Mouse (Mus musculus) gastrocnemius, postnatal 4 days (tissue): ENCODE data around the gene Tat. TPM values are rescaled to one million over a fixed set of nuclear protein-coding genes. Genes with fewer than 3 reads are reported as not detected.
"Not testable (repeated sequence)": the region's sequence is repeated elsewhere in the genome, so short reads cannot be mapped to it uniquely, and the experiment has no call there.

Source experiments
- DNase-seq, 2 experiments: peaks; one replicate each; pipeline ENCODE4 v3.0.0; 2021 to 2022; ENCODE audit warnings: low spot score in 2 of 2, mixed read lengths in 2 of 2
- total RNA-seq, 2 experiments: library from RNA; stranded (reverse); gene quantifications; 2 replicates each; pipeline ENCODE4 v1.2.3; 2021

Tat gene
- total RNA-seq, 2 experiments from 2014 or later = 0.12 to 0.21 TPM

DNA sequence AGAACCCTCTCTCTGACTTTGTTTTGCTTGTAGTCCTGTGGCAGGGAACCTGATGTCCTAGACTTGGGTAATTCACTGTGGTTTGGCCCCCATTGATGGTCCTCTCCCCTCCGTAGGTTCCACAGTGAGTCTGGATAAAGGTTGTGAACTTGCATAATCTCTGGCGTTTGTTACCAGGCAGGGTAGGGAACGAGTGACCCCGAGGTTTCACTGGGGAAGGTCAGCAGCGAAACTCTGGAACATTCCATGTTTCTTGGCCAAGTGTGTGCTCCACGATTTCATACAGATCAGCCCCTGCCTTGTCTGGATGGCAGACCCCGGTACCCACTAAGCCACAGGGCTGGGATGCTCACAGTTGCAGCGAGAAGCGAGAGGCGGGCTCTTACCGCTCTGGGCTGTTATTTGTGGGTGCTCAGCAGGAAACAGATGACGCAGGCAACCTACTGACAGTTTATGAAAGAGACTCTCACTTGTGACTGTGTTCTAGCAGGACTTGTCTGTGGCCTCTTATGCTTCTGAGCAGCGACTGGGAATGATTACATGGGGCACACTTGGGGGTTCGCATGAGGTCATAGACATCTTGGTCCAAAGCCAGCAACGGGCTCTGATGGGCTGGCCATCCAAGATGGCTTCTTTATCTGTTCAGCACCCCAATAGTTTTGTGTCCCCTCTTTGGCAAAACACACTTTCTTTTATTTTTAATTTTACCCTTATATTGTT is 7.7 kb upstream of the Tat start:
- no peak for DNase-seq

- no peak for DNase-seq
Observed at GRCm38 (mm10) chr8:109983944-109984343, 6.3 kb upstream of the Tat start.

- no peak for DNase-seq
Observed at GRCm38 (mm10) chr8:109986384-109986783, 3.9 kb upstream of the Tat start.

- DNase-seq = no peak
Observed at GRCm38 (mm10) chr8:109987776-109988175, 2.5 kb upstream of the Tat start.

- no peak for DNase-seq
Observed at GRCm38 (mm10) chr8:109989151-109989550, 1.1 kb upstream of the Tat start.

- DNase-seq = no peak
Observed at GRCm38 (mm10) chr8:109992166-109992565, 1.9 kb downstream of the Tat start.

GRCm38 (mm10) chr8:109992951-109993350 is 2.7 kb downstream of the Tat start:
- no peak for DNase-seq

DNA sequence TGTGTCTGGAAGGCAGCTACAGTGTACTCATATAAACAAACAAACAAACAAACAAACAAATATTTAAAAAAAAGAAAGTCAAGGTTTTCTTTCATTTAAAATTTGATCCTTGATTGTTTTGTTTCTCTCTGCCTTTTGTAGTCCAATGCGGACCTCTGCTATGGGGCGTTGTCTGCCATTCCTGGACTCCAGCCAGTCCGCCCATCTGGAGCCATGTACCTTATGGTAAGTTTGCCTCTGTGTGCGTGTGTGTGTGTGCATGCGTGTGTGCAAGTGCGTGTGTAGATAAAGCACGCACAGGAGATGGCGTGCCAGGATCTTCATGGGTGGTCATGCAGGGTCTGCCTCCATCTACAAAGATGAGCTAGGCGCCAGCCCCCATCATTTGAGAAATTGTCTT is 7.1 kb downstream of the Tat start:
- DNase-seq = no peak

DNA sequence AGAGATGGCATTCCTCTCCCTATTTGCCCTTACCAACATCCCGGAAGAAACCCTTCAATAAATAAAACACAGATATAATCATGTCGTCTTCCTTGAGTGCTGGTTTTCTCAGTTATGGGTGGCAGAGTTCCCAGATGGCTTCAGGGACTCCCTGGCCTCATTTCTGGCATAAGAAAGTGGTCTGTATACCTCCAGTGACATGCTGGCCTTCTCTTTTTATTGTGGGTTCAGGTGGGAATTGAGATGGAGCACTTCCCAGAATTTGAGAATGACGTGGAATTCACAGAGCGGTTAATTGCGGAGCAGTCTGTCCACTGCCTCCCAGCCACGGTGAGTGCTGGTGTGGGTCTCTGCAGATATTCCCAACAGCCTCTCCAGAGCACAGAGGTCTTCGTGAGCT is 7.8 kb downstream of the Tat start:
- no peak for DNase-seq

DNA sequence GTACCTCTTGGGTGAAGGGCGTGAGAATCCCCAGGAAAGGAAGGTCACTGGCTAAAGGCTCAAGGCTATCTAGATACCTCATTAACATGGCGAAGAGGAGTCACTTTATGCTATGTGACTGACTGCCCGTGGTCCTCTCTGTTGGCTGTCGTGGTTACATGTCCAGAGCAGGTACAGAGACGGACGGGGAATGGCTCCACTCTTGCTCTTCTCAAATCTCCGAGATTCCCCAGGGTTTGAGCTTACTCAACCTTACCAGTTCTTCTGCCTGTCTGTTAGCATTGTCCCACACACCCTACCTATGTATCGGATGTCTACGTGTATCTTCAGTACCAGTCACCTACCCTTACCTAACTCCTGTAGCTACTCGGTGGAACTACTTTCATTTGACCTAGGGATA is 9.7 kb downstream of the Tat start:
- DNase-seq = no peak

GRCm38 (mm10) chr8:110002953-110003352 is 12.7 kb downstream of the Tat start:
- no peak for DNase-seq

DNA sequence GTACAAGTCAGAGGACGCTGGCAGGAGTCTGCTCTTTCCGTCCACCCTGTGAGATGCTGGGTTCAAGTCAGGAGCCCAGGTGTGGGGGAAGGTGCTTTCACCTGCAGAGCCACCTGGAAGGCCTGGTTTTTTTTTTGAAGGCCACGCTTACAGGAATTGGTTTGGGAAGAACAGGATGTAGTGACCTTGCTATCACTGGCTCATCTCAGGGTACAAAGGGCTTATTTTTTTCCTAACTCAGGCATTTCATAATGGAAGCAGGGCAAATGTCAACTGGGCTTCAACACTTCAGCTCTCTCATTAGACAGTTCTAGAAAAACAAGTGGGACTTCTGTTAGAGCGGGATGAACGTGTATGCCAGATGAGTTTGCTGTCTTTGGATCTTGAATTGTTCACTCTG is 14.1 kb downstream of the Tat start:
- DNase-seq = no peak

GRCm38 (mm10) chr8:110006312-110007023 is 16.2 kb downstream of the Tat start:
- DNase-seq = no peak

DNA sequence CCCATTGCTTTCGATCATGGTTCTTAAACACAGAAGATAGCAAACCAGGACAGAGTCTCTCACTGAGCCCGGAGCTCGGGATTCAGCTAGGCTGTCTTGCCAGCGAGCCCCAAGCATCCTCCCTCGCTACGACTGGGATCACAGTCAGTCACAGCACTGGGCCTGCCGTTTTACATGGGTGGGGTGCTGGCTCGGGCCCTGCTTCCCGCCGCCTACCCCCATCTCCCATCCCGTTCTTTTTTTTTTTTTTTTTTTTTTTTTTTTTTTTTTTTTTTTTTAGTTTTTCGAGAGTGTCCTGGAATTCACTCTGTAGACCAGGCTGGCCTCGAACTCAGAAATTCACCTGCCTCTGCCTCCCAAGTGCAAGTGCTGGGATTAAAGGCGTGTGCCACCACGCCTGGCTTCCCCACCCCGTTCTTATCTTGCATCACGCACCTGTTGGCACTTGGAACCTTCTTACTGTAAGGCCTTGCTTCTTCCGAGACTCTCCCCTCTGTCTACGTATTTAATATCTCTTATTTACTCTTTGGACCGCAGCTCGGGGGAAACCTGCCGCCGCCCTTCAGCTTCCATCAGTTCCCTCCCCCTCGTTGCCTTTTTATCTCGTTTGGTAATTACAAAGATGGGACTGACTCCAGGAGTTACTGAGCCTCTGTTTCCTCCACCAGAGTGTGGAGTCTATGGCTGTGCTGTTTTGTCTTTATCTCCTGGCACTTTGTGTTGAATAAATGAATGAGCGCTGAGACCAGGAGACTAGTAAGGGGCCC is 18.2 kb downstream of the Tat start:
- no peak for DNase-seq

- DNase-seq = no peak
Observed at GRCm38 (mm10) chr8:110008995-110009446, 18.8 kb downstream of the Tat start.

GRCm38 (mm10) chr8:110010868-110011267 is 20.6 kb downstream of the Tat start:
- peak in 1 of 2 experiments; percentile 46 for DNase-seq

GRCm38 (mm10) chr8:110022081-110022480 is 31.8 kb downstream of the Tat start:
- no peak for DNase-seq

GRCm38 (mm10) chr8:110022768-110023344 is 32.6 kb downstream of the Tat start:
- DNase-seq = no peak

DNA sequence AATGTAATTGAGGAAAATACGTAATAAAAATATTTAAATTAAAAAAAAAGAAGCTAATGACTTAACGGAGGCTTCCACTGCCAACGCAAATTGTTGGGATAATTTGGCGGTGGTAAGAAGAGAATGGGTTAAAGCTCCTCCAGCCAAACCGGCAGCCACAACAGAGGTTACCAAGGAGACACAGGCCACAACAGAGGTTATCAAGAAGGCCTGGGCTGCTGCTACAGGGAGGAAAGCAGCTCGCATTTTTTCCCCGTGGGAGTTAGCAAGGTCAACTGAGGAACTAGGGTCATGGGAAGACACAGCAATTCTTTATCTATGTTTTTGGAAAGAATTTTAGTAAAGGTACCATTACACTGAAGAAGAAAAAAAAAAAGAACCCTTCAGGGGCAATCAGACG is 43.5 kb downstream of the Tat start:
- DNase-seq = not testable (repeated sequence)

GRCm38 (mm10) chr8:110034331-110034730 is 44.1 kb downstream of the Tat start:
- no peak for DNase-seq

- no peak for DNase-seq
Observed at GRCm38 (mm10) chr8:110036156-110036555, 45.9 kb downstream of the Tat start.

GRCm38 (mm10) chr8:110039216-110039615 is 49.0 kb downstream of the Tat start:
- DNase-seq = no peak
